Mouse (Mus musculus): Measurements from ENCODE around the gene Zranb3. TPM values are rescaled to one million over a fixed set of nuclear protein-coding genes. Genes with fewer than 3 reads are reported as not detected.
"Not testable (repeated sequence)": the region's sequence is repeated elsewhere in the genome, so short reads cannot be mapped to it uniquely, and the experiment has no call there.

Zranb3 gene
- total RNA-seq, 4 experiments from 2014 or later, result 6.4 to 8.2 (median 7.3) TPM

DNA sequence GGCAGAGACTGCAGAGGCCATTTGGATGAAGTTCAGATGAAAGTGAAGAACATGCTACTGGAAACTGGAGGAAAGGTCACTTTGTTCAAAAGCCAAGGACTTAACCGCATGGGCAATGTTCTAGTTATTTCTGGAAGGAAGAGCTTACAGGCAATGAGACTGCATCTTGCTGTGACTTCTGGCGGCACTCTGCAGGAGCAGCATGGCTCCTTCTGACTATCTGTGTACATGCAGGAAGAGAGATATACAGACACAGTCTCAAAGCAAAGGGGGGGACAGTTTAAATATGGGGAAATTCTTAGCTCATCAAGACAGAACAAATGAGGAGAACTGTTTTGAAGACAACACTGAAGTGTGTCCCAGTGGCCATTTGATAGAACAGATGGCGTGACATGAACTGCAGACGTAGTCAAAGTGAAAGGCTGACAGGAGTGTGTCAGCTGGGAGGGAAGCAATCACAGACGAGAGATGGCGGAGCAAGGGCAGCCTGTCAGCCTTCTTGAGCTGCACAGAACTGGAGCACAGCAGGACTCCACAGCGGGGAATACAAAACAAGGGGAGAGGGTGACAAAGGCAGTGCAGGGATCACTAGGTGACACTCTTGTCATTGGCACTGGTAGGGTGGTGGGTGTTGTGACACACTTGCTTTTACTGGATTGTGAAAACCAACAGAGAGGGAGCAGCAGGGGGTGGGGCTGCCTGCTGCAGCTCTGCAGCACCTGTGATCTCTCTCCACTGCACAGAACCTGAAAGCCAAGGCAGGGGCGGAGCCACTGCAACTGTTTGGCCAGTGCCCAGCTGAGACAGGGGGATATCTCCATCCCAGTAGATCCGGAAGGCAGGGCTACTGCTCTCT lies 112.7 kb downstream of the Zranb3 start:
- peak in 1 of 2 experiments; percentile 32 for DNase-seq (ENCODE audit: low spot score in 2 of 2)

DNA sequence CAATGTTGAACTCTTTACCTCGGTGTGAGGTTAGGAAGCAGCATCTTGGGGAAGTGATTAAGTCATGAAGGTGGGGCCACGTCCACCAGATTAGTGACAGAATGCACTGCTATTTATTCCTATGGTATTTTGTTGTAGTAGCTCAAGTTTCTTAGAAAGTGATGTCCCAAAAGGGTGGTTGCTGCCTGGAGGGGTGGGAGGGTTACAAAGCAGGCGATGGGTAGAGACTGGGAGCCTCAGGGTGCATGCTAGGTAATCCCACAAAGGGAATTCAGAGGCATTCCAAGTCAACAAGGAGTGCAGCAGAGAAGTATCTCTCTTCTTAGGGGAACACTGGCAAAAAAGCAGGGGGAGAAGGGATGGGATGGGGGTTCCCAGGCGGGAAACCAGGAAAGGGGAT lies 113.5 kb downstream of the Zranb3 start:
- DNase-seq (ENCODE audit: low spot score in 2 of 2), result no peak

DNA sequence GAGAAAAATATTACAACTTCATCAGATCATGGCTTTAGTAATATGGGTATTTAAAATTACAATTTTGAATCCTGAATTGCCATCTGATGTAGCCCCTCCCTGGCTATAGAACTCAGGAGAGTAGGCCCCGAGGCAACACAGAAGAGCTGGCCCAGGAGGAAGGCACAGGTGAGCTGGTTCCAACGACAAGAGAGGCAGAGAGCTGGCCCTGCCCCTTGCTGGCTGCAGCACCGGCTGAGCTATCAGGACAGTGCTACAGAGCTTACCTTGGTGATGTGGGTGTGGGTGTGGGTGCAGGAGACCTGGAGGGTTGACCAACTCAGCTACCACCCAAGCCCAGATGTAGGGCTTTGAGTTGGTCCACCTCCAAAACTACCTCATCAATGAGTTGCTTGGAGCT lies 114.6 kb downstream of the Zranb3 start:
- DNase-seq (ENCODE audit: low spot score in 2 of 2), result no peak

DNA sequence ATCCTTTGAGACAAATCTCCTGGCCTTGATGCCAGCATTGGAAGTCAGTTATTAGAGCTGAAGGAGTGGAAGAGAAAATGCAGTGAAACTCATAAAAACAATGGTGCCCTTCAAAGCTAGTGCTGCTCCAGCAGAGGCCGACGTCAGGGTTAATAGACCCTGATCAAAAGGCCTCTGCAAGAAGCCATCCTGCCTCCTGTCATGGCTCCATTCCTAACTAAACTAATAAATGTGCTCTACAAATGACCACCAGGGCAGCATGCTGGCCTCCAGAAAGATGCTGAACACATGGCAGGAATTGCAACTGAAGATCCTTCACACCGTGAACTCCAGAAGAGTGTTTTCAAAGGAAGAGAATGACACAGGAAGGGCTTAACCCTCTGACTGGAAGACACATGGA lies 117.5 kb downstream of the Zranb3 start:
- DNase-seq (ENCODE audit: low spot score in 2 of 2), result no peak

DNA sequence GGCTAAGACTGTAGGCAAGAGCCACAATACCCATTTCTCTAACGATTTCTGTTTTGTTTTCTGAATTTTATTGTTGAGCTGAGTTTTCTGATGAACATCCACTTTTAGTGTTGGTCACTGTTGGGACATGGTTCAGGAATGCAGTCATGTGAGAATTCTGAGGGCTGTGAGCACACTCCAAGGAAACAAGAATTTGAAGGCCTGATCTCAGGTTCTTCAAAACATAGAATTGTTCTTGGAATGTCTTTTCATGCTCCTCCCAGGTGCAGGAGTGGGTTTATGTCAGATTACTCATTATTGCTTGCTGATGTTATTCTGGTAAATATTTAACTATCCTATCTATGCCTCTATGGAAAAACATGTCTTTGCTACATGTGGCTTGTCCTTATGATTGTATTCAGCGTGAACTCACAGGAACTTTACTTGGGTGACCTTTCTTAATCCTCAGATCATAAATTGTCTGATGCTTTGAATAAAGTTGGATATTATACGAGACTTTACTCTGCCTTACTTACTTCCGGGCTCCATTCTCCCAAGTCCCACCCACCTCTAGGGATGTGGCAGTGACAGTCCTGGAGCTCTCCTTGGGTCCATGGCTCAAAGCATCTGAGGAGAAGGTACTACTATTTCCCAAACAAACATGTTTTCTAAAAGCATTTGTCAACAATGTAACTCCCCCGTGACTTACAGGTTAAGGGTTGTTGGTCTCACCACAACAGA lies 119.4 kb downstream of the Zranb3 start:
- DNase-seq (ENCODE audit: low spot score in 2 of 2), result no peak

DNA sequence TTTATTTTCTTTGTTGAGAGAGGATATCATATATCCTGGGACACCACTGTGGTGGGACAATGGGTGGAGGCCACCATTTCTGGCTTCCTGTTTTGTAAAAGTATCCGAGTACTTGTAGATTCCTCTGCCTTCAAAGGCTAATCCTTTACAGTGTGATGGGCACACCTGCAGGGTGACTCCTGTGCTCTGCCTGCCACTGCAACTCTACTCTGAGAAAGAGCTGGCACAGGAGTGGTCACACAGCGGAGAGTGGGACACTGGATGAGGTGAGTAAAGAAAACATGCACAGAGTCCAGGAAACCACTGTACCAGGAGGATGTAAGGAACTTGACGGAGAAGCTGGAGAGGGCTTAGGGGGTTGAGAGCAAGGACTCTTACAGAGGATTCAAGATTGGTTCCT lies 120.6 kb downstream of the Zranb3 start:
- DNase-seq (ENCODE audit: low spot score in 2 of 2), result no peak

DNA sequence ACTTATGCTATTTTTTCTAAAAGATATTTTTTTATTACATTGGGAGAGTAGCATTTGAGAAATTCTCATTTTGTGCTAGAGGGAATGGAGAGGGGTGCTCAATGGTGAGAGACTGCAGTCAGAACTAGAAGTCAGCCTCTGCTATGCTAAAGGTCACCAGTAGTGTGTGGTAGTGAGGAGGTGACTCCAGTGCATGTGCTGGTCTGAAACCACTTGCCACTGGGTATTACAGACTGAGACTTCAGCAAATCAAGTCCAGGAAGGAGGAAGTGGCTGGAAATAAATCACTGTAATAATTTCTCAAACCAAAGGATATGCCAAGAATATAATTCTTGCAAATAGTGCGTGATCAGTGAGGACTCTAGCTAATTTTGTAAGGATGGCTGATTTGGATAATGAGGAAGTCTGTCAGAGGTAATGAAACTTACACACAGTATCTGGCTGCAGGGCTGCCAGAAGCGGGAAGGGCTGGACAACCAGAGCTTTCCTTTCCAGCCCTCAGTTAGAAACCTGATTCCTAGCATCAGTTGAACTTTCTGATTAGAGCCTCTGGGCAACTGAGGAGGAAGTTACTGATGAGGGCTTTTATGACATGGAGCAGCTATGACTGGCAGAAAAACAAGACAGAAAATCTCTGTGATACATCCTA lies 121.8 kb downstream of the Zranb3 start:
- DNase-seq (ENCODE audit: low spot score in 2 of 2), result no peak

DNA sequence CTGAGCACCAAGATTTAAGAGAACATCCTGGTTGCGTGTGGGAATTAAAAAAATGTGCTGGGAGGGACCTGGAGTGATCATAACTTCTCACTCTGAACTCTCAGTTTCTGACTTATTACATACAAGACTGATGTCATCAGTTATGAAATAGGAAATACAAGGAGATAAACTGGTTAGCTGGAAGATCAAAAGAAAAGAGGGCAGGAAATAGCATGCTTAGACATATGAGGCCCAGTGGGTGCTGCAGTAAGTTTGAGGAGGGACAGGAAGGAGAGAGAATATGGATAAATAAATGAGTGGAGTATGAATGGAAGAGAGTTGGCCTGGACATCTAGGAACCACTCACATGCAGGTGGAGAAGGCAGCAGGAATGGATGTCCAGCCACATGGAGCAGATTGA lies 124.7 kb downstream of the Zranb3 start:
- DNase-seq (ENCODE audit: low spot score in 2 of 2), result no peak

DNA sequence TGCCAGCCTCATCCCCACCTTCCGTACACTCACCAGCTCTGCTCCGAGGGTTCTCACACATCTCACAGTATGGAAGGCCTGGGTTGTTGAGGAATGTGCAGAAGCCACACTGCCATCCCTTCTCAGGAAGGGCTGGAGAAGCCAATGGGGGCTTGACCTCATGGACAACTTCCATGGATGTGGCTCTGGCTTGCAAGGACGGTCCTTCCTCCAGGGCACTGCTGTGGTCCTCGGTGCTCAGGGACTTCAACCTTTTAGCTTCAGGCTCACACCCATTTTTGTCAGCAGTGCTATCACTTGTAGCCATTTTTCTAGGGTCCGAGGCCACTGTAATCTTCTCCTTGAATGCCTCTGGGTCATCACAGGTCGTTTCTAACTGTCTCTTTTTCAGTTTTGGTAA lies 126.7 kb downstream of the Zranb3 start:
- no peak for DNase-seq (ENCODE audit: low spot score in 2 of 2)

DNA sequence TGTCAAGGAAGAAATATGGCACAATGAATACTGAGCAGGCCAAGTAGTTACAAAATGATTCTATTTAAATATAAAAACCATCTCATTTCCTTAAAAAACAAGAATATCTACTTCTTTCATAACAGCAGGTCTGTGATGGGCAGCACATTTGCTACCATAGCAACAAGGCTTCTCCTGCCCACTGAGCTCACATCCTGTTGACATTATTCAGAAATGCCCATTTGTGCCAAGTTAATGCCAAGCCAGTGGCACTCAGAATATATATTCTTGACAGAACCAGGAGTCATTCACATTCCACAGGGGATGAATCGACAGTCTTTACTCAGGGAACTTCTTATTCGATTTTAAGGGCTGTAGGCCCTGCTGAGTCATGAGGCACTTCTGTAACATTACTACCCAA lies 127.2 kb downstream of the Zranb3 start:
- DNase-seq (ENCODE audit: low spot score in 2 of 2), result peak in 1 of 2 experiments; percentile 67

DNA sequence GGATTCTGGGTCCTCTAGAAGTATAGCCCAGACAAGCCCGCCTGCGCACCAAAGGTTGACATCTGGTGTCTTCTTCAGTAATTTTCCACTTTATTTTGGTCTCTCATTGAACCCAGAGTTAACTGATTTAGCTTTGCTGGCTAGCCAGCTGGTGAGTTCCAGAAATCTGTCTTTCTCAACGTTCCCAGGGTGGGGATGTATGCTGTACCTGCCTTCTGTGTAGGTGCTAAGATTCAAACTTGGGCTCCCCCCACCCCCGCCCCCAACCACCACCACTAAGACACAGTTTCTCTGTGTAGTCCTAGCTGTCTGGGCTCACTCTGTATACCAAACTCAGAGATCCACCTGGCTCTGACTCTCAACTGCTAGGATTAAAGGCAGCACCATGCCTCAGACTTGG lies 128.8 kb downstream of the Zranb3 start:
- no peak for DNase-seq (ENCODE audit: low spot score in 2 of 2)

DNA sequence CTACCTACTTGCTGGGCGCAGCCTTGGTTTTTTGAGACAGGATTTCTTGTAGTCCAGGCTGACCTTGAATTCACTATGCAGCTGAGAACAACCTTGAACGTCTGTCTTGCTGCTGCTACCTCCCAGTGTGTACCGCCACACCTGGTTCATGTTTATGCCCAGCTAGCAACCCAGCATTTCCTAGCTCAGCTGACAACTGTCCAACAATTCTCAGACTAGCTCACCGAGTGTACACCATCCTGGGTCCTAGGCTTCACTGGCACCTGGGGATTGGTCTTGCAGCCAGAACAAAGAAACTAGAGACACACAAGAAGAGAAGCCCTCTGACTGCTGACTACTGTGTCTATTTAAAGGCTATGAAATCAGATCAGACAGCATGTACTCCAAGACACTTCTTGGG lies 132.0 kb downstream of the Zranb3 start:
- DNase-seq (ENCODE audit: low spot score in 2 of 2), result no peak

DNA sequence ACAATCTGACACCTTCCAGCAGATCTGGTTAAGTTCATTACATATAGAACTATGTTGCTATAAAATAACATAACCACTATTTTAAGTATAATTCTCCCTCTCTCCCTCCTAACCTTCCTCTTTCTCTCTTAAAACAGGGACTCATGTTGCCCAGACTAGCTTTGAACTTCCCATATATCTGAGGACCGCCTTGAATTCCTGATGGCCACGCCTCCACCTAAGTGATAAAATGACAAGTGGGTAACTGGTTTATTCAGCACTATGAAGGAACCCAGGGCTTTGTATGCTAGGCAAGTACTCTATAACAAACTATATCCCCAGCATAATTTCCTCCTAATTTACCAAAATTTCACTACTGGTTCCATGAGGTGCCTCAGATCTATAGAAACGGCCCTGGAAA lies 139.5 kb downstream of the Zranb3 start:
- no peak for DNase-seq (ENCODE audit: low spot score in 2 of 2)

DNA sequence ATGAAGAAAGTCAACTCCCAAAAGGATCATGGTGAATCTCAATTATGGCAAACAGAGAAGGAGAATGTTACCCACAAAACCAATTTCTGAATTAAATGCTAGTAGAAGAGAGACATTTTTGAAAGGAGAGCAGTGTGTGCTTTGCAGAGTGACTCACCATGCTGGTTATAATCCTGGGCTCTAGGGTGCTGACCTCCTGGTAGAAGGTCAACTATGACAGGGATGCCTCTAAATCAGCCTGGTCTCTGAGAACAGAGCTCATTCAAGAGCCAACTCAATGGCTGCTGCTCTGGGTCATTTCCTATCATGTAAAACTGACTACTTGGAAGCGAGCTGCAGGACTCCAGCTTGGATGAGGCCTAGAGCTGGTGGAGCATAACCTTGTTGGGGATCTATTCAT lies 141.7 kb downstream of the Zranb3 start:
- no peak for DNase-seq (ENCODE audit: low spot score in 2 of 2)

DNA sequence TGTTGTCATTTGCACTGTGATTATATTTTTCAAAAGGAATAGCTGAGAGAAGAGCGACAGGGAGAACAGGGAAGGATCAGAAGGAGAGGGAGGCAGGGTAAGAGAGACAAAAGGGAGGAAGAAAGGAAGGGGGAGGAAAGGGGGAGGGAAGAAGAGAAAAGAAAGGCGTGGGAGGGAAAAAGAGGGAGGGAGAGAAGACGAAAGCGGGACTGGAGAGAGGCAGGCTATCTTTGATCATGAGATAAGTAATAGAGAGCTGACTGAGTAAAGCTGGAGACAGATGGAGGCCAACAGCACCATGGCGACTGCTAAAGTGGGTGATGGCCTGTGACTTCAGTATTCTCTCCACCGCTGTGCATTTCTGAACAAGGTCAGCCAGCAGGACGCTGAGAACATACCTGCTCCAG lies 143.5 kb downstream of the Zranb3 start:
- no peak for DNase-seq (ENCODE audit: low spot score in 2 of 2)

DNA sequence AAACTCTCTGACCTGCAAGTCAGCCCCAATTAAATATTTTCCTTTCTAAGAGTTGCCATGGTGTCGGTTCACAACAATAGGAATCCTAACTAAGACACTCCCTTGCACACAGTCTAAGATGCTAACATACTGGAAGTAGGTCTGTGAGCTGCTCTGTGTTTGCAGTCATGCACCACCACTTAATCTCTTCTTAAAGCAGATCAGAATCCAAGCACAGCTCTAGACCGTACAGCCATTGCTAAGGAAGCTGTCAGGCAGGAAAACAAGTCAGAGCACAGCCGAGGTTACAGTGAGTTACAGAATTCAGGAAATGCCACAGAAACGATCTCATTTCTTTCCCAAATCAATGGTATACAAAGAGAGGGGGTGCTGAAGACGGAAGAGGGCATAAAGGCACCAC lies 144.0 kb downstream of the Zranb3 start:
- no peak for DNase-seq (ENCODE audit: low spot score in 2 of 2)

DNA sequence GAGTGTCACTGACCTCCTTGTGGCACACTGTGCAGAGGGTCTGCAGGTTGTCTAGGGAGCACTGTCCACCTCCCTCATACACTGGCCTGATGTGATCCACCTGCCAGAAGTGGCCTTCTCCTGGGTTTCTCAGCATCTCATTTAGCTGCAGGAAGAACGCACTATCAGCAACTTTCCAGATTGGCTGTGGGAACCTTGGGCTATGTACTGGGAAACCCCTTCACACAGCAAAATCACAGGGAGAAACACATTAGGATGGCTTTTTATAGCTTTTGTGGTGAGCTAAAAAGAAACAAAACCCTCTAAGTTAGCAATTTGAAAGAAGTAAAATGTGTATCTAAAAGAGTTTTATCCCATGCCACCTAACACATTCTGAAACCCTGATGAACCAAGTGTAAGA lies 146.3 kb downstream of the Zranb3 start:
- DNase-seq (ENCODE audit: low spot score in 2 of 2), result no peak

DNA sequence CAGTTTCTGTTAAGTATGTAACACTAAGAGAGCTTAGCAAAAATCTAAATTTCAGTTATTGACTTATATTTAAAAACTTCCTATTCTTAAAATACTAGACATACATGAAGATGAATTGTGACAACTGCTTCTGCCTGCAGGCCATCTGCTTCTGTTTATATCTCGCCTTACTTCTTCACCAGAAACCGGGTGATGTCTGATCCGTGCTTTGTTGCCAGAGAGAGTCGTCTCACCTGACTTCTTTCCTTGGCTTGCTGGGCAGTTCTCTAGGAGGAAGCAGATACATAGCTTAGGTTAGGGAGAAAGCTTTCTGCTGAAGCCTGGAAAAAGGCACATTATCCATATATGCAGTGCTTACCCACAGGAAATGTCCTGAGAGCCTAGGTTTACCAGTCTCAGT lies 148.0 kb downstream of the Zranb3 start:
- DNase-seq (ENCODE audit: low spot score in 2 of 2), result peak in 1 of 2 experiments; percentile 73

DNA sequence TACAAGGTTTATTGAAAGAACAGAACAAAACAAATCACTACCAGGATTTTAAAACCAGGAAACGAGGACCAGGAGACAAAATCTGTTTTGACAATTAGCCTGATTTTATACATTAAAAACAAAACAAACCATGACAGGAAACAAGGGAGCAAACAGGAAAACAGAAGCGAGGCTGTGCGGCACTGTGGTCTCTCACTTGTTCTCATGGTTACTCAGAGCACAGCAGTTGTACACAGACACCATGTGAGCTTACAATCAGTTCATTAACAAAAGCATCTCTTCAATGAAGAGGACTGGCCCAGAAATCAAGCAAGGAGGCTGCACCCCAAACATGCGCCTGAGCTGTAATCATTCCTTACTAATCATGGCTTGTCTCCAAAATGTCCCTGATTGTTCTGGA lies 148.6 kb downstream of the Zranb3 start:
- not testable (repeated sequence) for DNase-seq (ENCODE audit: low spot score in 2 of 2)

DNA sequence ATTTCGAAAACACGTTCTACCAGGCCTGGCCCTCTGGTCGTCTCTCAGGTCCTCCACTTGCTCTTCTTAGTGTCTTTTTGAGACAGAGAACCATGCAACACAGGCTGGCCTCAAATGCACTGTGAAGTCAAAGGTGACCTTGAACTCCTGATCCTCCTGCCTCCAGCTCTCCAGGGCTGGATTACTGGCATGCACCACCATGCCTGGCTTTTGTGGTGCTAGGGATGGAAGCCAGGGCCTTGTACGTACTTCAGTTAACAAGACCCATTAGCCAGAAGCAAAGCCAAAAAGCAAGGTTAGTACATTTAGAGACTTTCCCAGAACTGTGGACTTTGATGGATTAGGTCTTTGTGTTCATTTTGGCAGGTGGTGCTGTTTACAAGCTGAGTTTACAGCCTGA lies 150.6 kb downstream of the Zranb3 start:
- DNase-seq (ENCODE audit: low spot score in 2 of 2), result no peak

DNA sequence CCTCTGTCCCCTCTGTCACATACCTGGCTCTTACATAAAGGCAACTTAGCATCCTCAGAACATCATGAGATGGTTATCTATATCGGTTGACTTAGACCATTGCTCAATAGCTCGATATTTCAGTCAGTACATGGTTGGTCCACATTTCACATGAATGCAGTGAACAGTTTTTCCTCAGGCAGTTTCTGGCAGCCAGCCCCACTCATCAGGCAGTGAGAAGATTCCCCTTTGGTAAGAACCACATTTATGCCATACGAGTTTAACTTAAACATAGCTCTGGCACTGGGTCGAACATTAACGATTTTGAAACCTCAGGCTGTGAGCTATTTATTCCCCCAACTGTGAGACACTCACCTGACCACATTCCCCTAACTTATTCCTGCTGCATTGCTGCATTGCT lies 154.1 kb downstream of the Zranb3 start:
- no peak for DNase-seq (ENCODE audit: low spot score in 2 of 2)

DNA sequence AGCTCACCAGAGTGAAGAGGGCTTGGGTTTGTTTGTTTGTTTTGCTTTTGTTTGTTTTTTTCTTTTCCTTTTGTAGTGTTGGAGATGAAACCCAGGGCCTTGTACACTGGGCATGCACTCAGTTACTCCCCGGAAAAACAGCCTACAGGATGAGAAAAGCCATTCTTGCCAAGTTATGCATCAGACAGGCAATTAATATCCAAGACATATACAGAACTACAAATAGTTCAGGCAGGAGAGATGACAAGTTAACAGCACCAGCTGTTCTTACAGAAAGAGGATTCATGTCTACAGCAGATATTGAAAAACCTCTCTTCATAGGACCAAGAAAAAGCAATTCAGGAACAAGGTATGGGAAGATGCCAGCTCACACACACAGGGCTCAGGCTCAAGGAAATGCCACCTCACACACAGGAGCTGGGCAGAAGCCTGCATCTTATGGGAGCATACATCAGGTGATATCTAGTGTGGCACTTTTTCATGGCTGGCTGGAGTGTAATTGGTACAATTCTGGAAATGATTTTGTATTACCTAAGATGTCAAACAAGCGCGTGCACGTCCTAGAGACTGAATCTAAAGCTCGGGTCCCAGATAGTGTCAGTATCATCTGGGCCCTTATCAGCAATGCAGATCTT lies 156.1 kb downstream of the Zranb3 start:
- peak in 1 of 2 experiments; percentile 51 for DNase-seq (ENCODE audit: low spot score in 2 of 2)
